Mouse (Mus musculus) MEL (cell line): ENCODE measurements around the gene Gm49378. TPM values are rescaled to one million over a fixed set of nuclear protein-coding genes. Genes with fewer than 3 reads are reported as not detected.

ENCODE experiments used
- DNase-seq: peaks from one replicate; pipeline ENCODE4 v3.0.0; 2011; ENCODE audit warnings: low read depth, low spot score
- H3K27ac ChIP-seq: 2 replicates; pipeline ENCODE4 v1.5.1; 2012; ENCODE audit warnings: low read depth, mild to moderate bottlenecking, control low read depth, low read length, moderate library complexity; ENCODE audit not compliant: control insufficient read depth
- H3K27me3 ChIP-seq, 2 experiments: fragments of 150-350 bp in 1 of 2; sonication (generic) in 1 of 2; 2 replicates each; pipeline ENCODE4 v1.6.1; 2012; ENCODE audit warnings: low read length in 2 of 2, mild to moderate bottlenecking in 2 of 2, improper control_type of control experiment in 1 of 2, moderate library complexity in 1 of 2; ENCODE audit not compliant: insufficient read depth in 2 of 2, control insufficient read depth in 1 of 2
- H3K36me3 ChIP-seq, 2 experiments: 2 replicates each; pipeline ENCODE4 v1.6.1; 2012 to 2014; ENCODE audit warnings: low read length in 2 of 2, improper control_type of control experiment in 1 of 2, inconsistent platforms in 1 of 2, mild to moderate bottlenecking in 1 of 2; ENCODE audit not compliant: insufficient read depth in 2 of 2, control insufficient read depth in 1 of 2
- H3K4me1 ChIP-seq, 2 experiments: fragments of 150-350 bp in 1 of 2; sonication (generic) in 1 of 2; 2 replicates each; pipeline ENCODE4 v1.6.1; 2012; ENCODE audit warnings: low read length in 2 of 2, improper control_type of control experiment in 1 of 2, mild to moderate bottlenecking in 1 of 2; ENCODE audit not compliant: insufficient read depth in 2 of 2, control insufficient read depth in 1 of 2
- H3K4me3 ChIP-seq, 2 experiments: fragments of 150-350 bp in 1 of 2; sonication (generic) in 1 of 2; 2 replicates each; pipeline ENCODE4 v1.5.1; 2012; ENCODE audit warnings: low read depth in 2 of 2, low read length in 2 of 2, mild to moderate bottlenecking in 2 of 2, moderate library complexity in 2 of 2, control low read depth in 1 of 2, improper control_type of control experiment in 1 of 2; ENCODE audit not compliant: control insufficient read depth in 1 of 2, insufficient read depth in 1 of 2
- H3K79me2 ChIP-seq: 2 replicates; pipeline ENCODE4 v1.6.1; 2012; ENCODE audit warnings: mild to moderate bottlenecking, low read length, moderate library complexity; ENCODE audit not compliant: control insufficient read depth, poor library complexity, insufficient read depth
- H3K9ac ChIP-seq: 2 replicates; pipeline ENCODE4 v1.6.1; 2012; ENCODE audit warnings: low read depth, mild to moderate bottlenecking, control low read depth, low read length, moderate library complexity; ENCODE audit not compliant: control insufficient read depth, poor library complexity, severe bottlenecking
- H3K9me3 ChIP-seq: fragments of 150-350 bp; sonication (generic); replicated peaks from 2 replicates; pipeline ENCODE4 v1.6.1; 2012; ENCODE audit warnings: mild to moderate bottlenecking, low read length, improper control_type of control experiment, moderate library complexity; ENCODE audit not compliant: insufficient read depth
- BHLHE40 ChIP-seq: IDR thresholded peaks from 2 replicates; pipeline ENCODE4 v1.6.1; 2012; ENCODE audit warnings: low read depth, mild to moderate bottlenecking, inconsistent platforms, low read length, improper control_type of control experiment, borderline replicate concordance
- CTCF ChIP-seq, 3 experiments: IDR thresholded peaks in 2 of 3; conservative IDR thresholded peaks in 1 of 3; 2 replicates each; pipeline ENCODE4 v1.5.1; 2011 to 2012; ENCODE audit warnings: low read length in 3 of 3, low read depth in 2 of 3, mild to moderate bottlenecking in 2 of 3, improper control_type of control experiment in 1 of 3, inconsistent platforms in 1 of 3, mixed read lengths in 1 of 3, moderate library complexity in 1 of 3; ENCODE audit not compliant: control insufficient read depth in 1 of 3, insufficient read depth in 1 of 3, poor library complexity in 1 of 3, severe bottlenecking in 1 of 3
- ELF1 ChIP-seq: IDR thresholded peaks from 2 replicates; pipeline ENCODE4 v1.6.1; 2014; ENCODE audit warnings: low read depth, mild to moderate bottlenecking, inconsistent platforms, low read length, improper control_type of control experiment, moderate library complexity
- EP300 ChIP-seq, 2 experiments: IDR thresholded peaks; 2 replicates each; pipeline ENCODE4 v1.6.1; 2011; ENCODE audit warnings: improper control_type of control experiment in 2 of 2, low read length in 2 of 2, low read depth in 1 of 2, mild to moderate bottlenecking in 1 of 2
- ETS1 ChIP-seq: IDR thresholded peaks from 2 replicates; pipeline ENCODE4 v1.6.1; 2012; ENCODE audit warnings: low read depth, mild to moderate bottlenecking, inconsistent platforms, low read length, improper control_type of control experiment, moderate library complexity
- GABPA ChIP-seq: IDR thresholded peaks from 2 replicates; pipeline ENCODE4 v1.6.1; 2012; ENCODE audit warnings: low read depth, mild to moderate bottlenecking, inconsistent platforms, low read length, improper control_type of control experiment, moderate library complexity
- GATA1 ChIP-seq: IDR thresholded peaks from 2 replicates; pipeline ENCODE4 v1.6.1; 2011; ENCODE audit warnings: low read depth, low read length, improper control_type of control experiment
- HCFC1 ChIP-seq: IDR thresholded peaks from 2 replicates; pipeline ENCODE4 v1.6.1; 2012; ENCODE audit warnings: low read depth, mild to moderate bottlenecking, inconsistent platforms, low read length, improper control_type of control experiment, moderate library complexity
- JUND ChIP-seq: IDR thresholded peaks from 2 replicates; pipeline ENCODE4 v1.6.1; 2011; ENCODE audit warnings: low read depth, mild to moderate bottlenecking, improper control_type of control experiment, low read length
- KAT2A ChIP-seq: conservative IDR thresholded peaks from 2 replicates; pipeline ENCODE4 v1.6.1; 2012; ENCODE audit warnings: low read depth, low read length, improper control_type of control experiment, inconsistent platforms
- MAFK ChIP-seq: IDR thresholded peaks from 2 replicates; pipeline ENCODE4 v1.6.1; 2011; ENCODE audit warnings: low read depth, mild to moderate bottlenecking, low read length, improper control_type of control experiment, borderline replicate concordance
- MAX ChIP-seq: IDR thresholded peaks from 2 replicates; pipeline ENCODE4 v1.6.1; 2011; ENCODE audit warnings: low read length, improper control_type of control experiment
- MAZ ChIP-seq: IDR thresholded peaks from 2 replicates; pipeline ENCODE4 v1.6.1; 2012; ENCODE audit warnings: low read depth, mild to moderate bottlenecking, inconsistent platforms, low read length, improper control_type of control experiment
- MEF2A ChIP-seq: IDR thresholded peaks from 2 replicates; pipeline ENCODE4 v1.6.1; 2014; ENCODE audit warnings: low read depth, mild to moderate bottlenecking, inconsistent platforms, low read length, improper control_type of control experiment; ENCODE audit not compliant: poor library complexity, insufficient replicate concordance, severe bottlenecking; ENCODE audit errors: extremely low read depth
- MXI1 ChIP-seq: IDR thresholded peaks from 2 replicates; pipeline ENCODE4 v1.6.1; 2011; ENCODE audit warnings: mild to moderate bottlenecking, low read depth, low read length, improper control_type of control experiment
- MYB ChIP-seq: IDR thresholded peaks from 2 replicates; pipeline ENCODE4 v1.6.1; 2011; ENCODE audit warnings: mild to moderate bottlenecking, low read depth, low read length, improper control_type of control experiment
- MYC ChIP-seq: IDR thresholded peaks from 2 replicates; pipeline ENCODE4 v1.6.1; 2011; ENCODE audit warnings: low read depth, mild to moderate bottlenecking, low read length, improper control_type of control experiment, moderate library complexity
- NELFE ChIP-seq: IDR thresholded peaks from 2 replicates; pipeline ENCODE4 v1.6.1; 2011; ENCODE audit warnings: low read depth, low read length, improper control_type of control experiment
- POLR2A ChIP-seq, 2 experiments: IDR thresholded peaks; 2 replicates each; pipeline ENCODE4 v1.6.1; 2011 to 2012; ENCODE audit warnings: low read length in 2 of 2, mild to moderate bottlenecking in 2 of 2, control low read depth in 1 of 2, improper control_type of control experiment in 1 of 2, low read depth in 1 of 2, moderate library complexity in 1 of 2; ENCODE audit not compliant: control insufficient read depth in 1 of 2, insufficient read depth in 1 of 2, poor library complexity in 1 of 2
- POLR2AphosphoS5 ChIP-seq: IDR thresholded peaks from 2 replicates; pipeline ENCODE4 v1.6.1; 2012; ENCODE audit warnings: low read depth, borderline replicate concordance, mild to moderate bottlenecking, inconsistent platforms, low read length, moderate library complexity, mixed read lengths
- RAD21 ChIP-seq: IDR thresholded peaks from 2 replicates; pipeline ENCODE4 v1.6.1; 2011; ENCODE audit warnings: mild to moderate bottlenecking, low read depth, low read length, improper control_type of control experiment
- RCOR1 ChIP-seq: IDR thresholded peaks from 2 replicates; pipeline ENCODE4 v1.6.1; 2012; ENCODE audit warnings: low read depth, mild to moderate bottlenecking, inconsistent platforms, low read length, improper control_type of control experiment
- SIN3A ChIP-seq: IDR thresholded peaks from 2 replicates; pipeline ENCODE4 v1.6.1; 2012; ENCODE audit warnings: low read length, improper control_type of control experiment, inconsistent platforms
- SMC3 ChIP-seq: IDR thresholded peaks from 2 replicates; pipeline ENCODE4 v1.6.1; 2011; ENCODE audit warnings: low read depth, low read length, improper control_type of control experiment
- TAL1 ChIP-seq: IDR thresholded peaks from 2 replicates; pipeline ENCODE4 v1.6.1; 2012; ENCODE audit warnings: mild to moderate bottlenecking, inconsistent platforms, low read length, moderate library complexity, mixed read lengths
- TCF12 ChIP-seq: IDR thresholded peaks from 2 replicates; pipeline ENCODE4 v1.6.1; 2014; ENCODE audit warnings: low read depth, mild to moderate bottlenecking, inconsistent platforms, low read length, improper control_type of control experiment, moderate library complexity
- USF1 ChIP-seq: IDR thresholded peaks from 2 replicates; pipeline ENCODE4 v1.6.1; 2014; ENCODE audit warnings: low read depth, mild to moderate bottlenecking, inconsistent platforms, low read length, improper control_type of control experiment, moderate library complexity
- ZC3H11A ChIP-seq: IDR thresholded peaks from 2 replicates; pipeline ENCODE4 v1.6.1; 2012; ENCODE audit warnings: low read depth, mild to moderate bottlenecking, inconsistent platforms, low read length, improper control_type of control experiment
- ZKSCAN1 ChIP-seq: IDR thresholded peaks from 2 replicates; pipeline ENCODE4 v1.6.1; 2012; ENCODE audit warnings: low read depth, mild to moderate bottlenecking, inconsistent platforms, low read length, improper control_type of control experiment, moderate library complexity
- ZNF384 ChIP-seq: IDR thresholded peaks from 2 replicates; pipeline ENCODE4 v1.6.1; 2012; ENCODE audit warnings: low read depth, mild to moderate bottlenecking, inconsistent platforms, low read length, improper control_type of control experiment
- polyA plus RNA-seq, 2 experiments: library from polyadenylated mRNA; stranded (reverse) in 1 of 2; unstranded in 1 of 2; fragments of >175 nt in 1 of 2; fragments of >200 nt in 1 of 2; gene quantifications; 2 replicates each; pipeline versions ENCODE4 v1.2.1 to v1.2.4; 2012; ENCODE audit warnings: low replicate concordance in 2 of 2, low read depth in 1 of 2; ENCODE audit not compliant: insufficient read length in 2 of 2, insufficient read depth in 1 of 2, missing spikeins in 1 of 2
- total RNA-seq: library from RNA; depleted of rRNA; stranded (reverse); fragments of 300-350 nt; gene quantifications from 2 replicates; pipeline ENCODE4 v1.2.3, GENCODE M21; 2012

The Gm49378 gene
- total and polyA plus RNA-seq, 3 experiments: 4.6 TPM; not detected in 2

DNA sequence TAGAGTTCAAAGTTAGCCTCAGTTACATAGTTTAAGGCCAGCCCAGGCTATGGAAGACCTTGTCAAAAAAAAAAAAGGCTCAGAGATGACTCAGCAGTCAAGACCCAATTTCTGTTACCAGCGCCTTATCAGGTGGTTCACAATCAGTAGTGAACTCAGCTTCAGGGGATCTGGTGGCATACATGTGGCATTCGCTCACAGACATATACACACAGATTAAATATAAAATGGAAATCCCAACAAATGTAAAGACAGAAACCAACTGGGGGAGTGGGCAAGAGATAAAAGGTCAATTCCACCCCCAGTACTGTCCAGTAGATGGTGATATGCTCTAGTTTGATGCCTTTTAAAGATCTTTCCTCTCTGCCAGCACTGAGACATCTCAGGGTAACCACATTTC is 51.5 kb downstream of the Gm49378 start:
- Histone ChIP-seq H3K9ac (peak overlapping the region; percentile 73), H3K27ac (peak overlapping the region; percentile 100), H3K79me2 (peaks cover 12% of the 10 kb centered on the region), H3K4me1 (peaks cover 3 to 41% of the 10 kb centered on the region in 2 experiments), H3K27me3 (no peaks in the 10 kb centered on the region), H3K9me3 (no peaks in the 10 kb centered on the region), H3K36me3 (peaks cover 0 to 34% of the 10 kb centered on the region in 2 experiments; a peak in 2 of 4 replicates), H3K4me3 (peak overlapping the region; percentile 78 to 82; a peak in 3 of 4 replicates)
- DNase-seq: peak; percentile 88
- TF ChIP-seq MAZ (peak; percentile 25; the same call in 1 of the 2 replicates), KAT2A (no peak), SIN3A (peak; percentile 89), ETS1 (peak; percentile 94), MXI1 (peak; percentile 77; the same call in 1 of the 2 replicates), MAFK (peak; percentile 95), CTCF (IDR thresholded peaks at IDR 0.05 in 2 of 3, conservative IDR thresholded peaks at IDR 0.05 in 1 of 3; ENCODE audit: control insufficient read depth in 1 of 3, insufficient read depth in 1 of 3, low read depth in 2 of 3, low read length in 3 of 3, poor library complexity in 1 of 3, severe bottlenecking in 1 of 3) (no peak; a peak in 1 of 6 replicates), RCOR1 (peak; percentile 76), RAD21 (no peak), USF1 (no peak), ELF1 (no peak; the same call in 1 of the 2 replicates), POLR2AphosphoS5 (no peak), TCF12 (peak; percentile 84), JUND (0 out of 2 replicates have a peak, but pooled peaks have one; percentile 31), ZNF384 (peak; percentile 98), MEF2A (no peak), ZC3H11A (no peak), ZKSCAN1 (peak; percentile 76; the same call in 1 of the 2 replicates), MYC (peak; percentile 93), GATA1 (peak; percentile 84), NELFE (no peak), POLR2A (IDR thresholded peaks at IDR 0.05; ENCODE audit: control insufficient read depth in 1 of 2, insufficient read depth in 1 of 2, low read depth in 1 of 2, low read length in 2 of 2, poor library complexity in 1 of 2) (peak in 1 of 2 experiments; percentile 27; a peak in 1 of 4 replicates), HCFC1 (peak; percentile 54), GABPA (peak; percentile 97), MAX (peak; percentile 69; the same call in 1 of the 2 replicates), EP300 (IDR thresholded peaks at IDR 0.05; ENCODE audit: low read depth in 1 of 2, low read length in 2 of 2) (peak; percentile 69 to 88; a peak in 3 of 4 replicates), MYB (peak; percentile 76), BHLHE40 (peak; percentile 11; the same call in 1 of the 2 replicates), SMC3 (no peak), TAL1 (peak; percentile 33; the same call in 1 of the 2 replicates)
